Mouse (Mus musculus) myocyte (in vitro differentiated cells): Measurements from ENCODE around the gene Kif16b. TPM values are rescaled to one million over a fixed set of nuclear protein-coding genes. Genes with fewer than 3 reads are reported as not detected.

Experiments
- H3K27me3 ChIP-seq: one replicate; pipeline ENCODE4 v1.6.1; 2011; ENCODE audit not compliant: control insufficient read depth, insufficient read depth, insufficient read length
- H3K36me3 ChIP-seq: one replicate; pipeline ENCODE4 v1.6.1; 2011; ENCODE audit not compliant: control insufficient read depth, insufficient read depth
- H3K4me2 ChIP-seq: one replicate; pipeline ENCODE4 v1.6.1; 2011; ENCODE audit warnings: low read depth, control low read depth
- H3K4me3 ChIP-seq: one replicate; pipeline ENCODE4 v1.5.1; 2011; ENCODE audit warnings: mild to moderate bottlenecking, control low read depth, moderate library complexity
- H3K79me2 ChIP-seq: one replicate; pipeline ENCODE4 v1.6.1; 2011; ENCODE audit not compliant: control insufficient read depth, insufficient read depth
- H3ac ChIP-seq: one replicate; pipeline ENCODE4 v1.6.1; 2011; ENCODE audit not compliant: control insufficient read depth, insufficient read length
- CEBPB ChIP-seq: IDR thresholded peaks from 2 replicates; pipeline ENCODE4 v1.6.1; 2011; ENCODE audit warnings: mild to moderate bottlenecking, moderate library complexity; ENCODE audit not compliant: poor library complexity, insufficient read depth, severe bottlenecking
- E2F4 ChIP-seq: IDR thresholded peaks from one replicate; pipeline ENCODE4 v1.6.1; 2011; ENCODE audit warnings: mild to moderate bottlenecking, control low read depth, moderate library complexity; ENCODE audit not compliant: insufficient read depth
- MAX ChIP-seq: IDR thresholded peaks from one replicate; pipeline ENCODE4 v1.6.1; 2011; ENCODE audit warnings: low read depth, mild to moderate bottlenecking, control low read depth
- MYOD1 ChIP-seq, 3 experiments: IDR thresholded peaks; one replicate each; pipeline ENCODE4 v1.6.1; 2011; ENCODE audit warnings: control low read depth in 2 of 3, low read depth in 2 of 3, mild to moderate bottlenecking in 2 of 3, moderate library complexity in 1 of 3; ENCODE audit not compliant: insufficient read length in 2 of 3, control insufficient read depth in 1 of 3
- MYOG ChIP-seq, 3 experiments: IDR thresholded peaks; one replicate each; pipeline ENCODE4 v1.6.1; 2011; ENCODE audit warnings: control low read depth in 2 of 3, low read depth in 2 of 3, mild to moderate bottlenecking in 2 of 3; ENCODE audit not compliant: insufficient read length in 2 of 3, control insufficient read depth in 1 of 3, insufficient read depth in 1 of 3
- POLR2A ChIP-seq: IDR thresholded peaks from one replicate; pipeline ENCODE4 v1.6.1; 2011; ENCODE audit warnings: low read depth, mild to moderate bottlenecking, control low read depth, moderate library complexity; ENCODE audit not compliant: insufficient read length
- POLR2AphosphoS2 ChIP-seq: IDR thresholded peaks from one replicate; pipeline ENCODE4 v1.6.1; 2011; ENCODE audit warnings: low read depth, control low read depth; ENCODE audit not compliant: insufficient read length
- REST ChIP-seq: IDR thresholded peaks from one replicate; pipeline ENCODE4 v1.6.1; 2011; ENCODE audit warnings: mild to moderate bottlenecking, control low read depth, moderate library complexity; ENCODE audit not compliant: insufficient read depth, insufficient read length
- SRF ChIP-seq: IDR thresholded peaks from one replicate; pipeline ENCODE4 v1.6.1; 2011; ENCODE audit warnings: low read depth; ENCODE audit not compliant: control insufficient read depth, insufficient read length
- TCF12 ChIP-seq: IDR thresholded peaks from one replicate; pipeline ENCODE4 v1.6.1; 2011; ENCODE audit warnings: mild to moderate bottlenecking, control low read depth; ENCODE audit not compliant: poor library complexity, insufficient read depth, severe bottlenecking
- TCF3 ChIP-seq: IDR thresholded peaks from one replicate; pipeline ENCODE4 v1.6.1; 2011; ENCODE audit warnings: low read depth, control low read depth; ENCODE audit not compliant: insufficient read length
- USF1 ChIP-seq: IDR thresholded peaks from one replicate; pipeline ENCODE4 v1.6.1; 2011; ENCODE audit warnings: low read depth, mild to moderate bottlenecking, control low read depth, moderate library complexity
- polyA plus RNA-seq: library from polyadenylated mRNA; unstranded; fragments of >200 nt; fragmentation: generic; extraction: Trizol; gene quantifications from one replicate; pipeline ENCODE4 v1.2.1, GENCODE M21; 2012; ENCODE audit warnings: missing spikeins

Kif16b gene
- polyA plus RNA-seq, 1 experiment, result 3.3 TPM

- Histone ChIP-seq H3K27me3 (no peaks in the 10 kb centered on the region), H3K79me2 (no peaks in the 10 kb centered on the region), H3K4me2 (no peak overlapping the region), H3K4me3 (no peak overlapping the region), H3K36me3 (no peaks in the 10 kb centered on the region), H3ac (no peak overlapping the region)
- no peak for TF ChIP-seq POLR2A
- no peak for TF ChIP-seq TCF12
- TF ChIP-seq USF1, result no peak
- TF ChIP-seq POLR2AphosphoS2, result no peak
- TF ChIP-seq TCF3, result no peak
- no peak for TF ChIP-seq SRF
- TF ChIP-seq MYOG (IDR thresholded peaks at IDR 0.05; ENCODE audit: control insufficient read depth in 1 of 3, insufficient read depth in 1 of 3, insufficient read length in 2 of 3, low read depth in 2 of 3), result no peak
- TF ChIP-seq MYOD1 (IDR thresholded peaks at IDR 0.05; ENCODE audit: control insufficient read depth in 1 of 3, insufficient read length in 2 of 3, low read depth in 2 of 3), result no peak
- TF ChIP-seq MAX, result no peak
- TF ChIP-seq REST, result no peak
- TF ChIP-seq CEBPB, result no peak
- no peak for TF ChIP-seq E2F4
Measured at GRCm38 (mm10) chr2:142775358-142775757, 126.0 kb downstream of the Kif16b start.

- H3K4me2 ChIP-seq, result no peak overlapping the region
- H3ac ChIP-seq, result no peak overlapping the region
- H3K79me2 ChIP-seq, result no peaks in the 10 kb centered on the region
- H3K27me3 ChIP-seq, result no peaks in the 10 kb centered on the region
- no peaks in the 10 kb centered on the region for H3K36me3 ChIP-seq
- TF ChIP-seq CEBPB, result no peak
- no peak for TF ChIP-seq MYOG (IDR thresholded peaks at IDR 0.05; ENCODE audit: control insufficient read depth in 1 of 3, insufficient read depth in 1 of 3, insufficient read length in 2 of 3, low read depth in 2 of 3)
- no peak for TF ChIP-seq MYOD1 (IDR thresholded peaks at IDR 0.05; ENCODE audit: control insufficient read depth in 1 of 3, insufficient read length in 2 of 3, low read depth in 2 of 3)
- no peak for TF ChIP-seq TCF3
- H3K4me3 ChIP-seq, result no peak overlapping the region
Measured at GRCm38 (mm10) chr2:142774752-142775151, 126.6 kb downstream of the Kif16b start.

- no peaks in the 10 kb centered on the region for H3K36me3 ChIP-seq
- H3K79me2 ChIP-seq, result no peaks in the 10 kb centered on the region
- no peak overlapping the region for H3K4me2 ChIP-seq
- no peak overlapping the region for H3K4me3 ChIP-seq
- no peaks in the 10 kb centered on the region for H3K27me3 ChIP-seq
- H3ac ChIP-seq, result no peak overlapping the region
- TF ChIP-seq SRF, result no peak
- TF ChIP-seq TCF12, result no peak
- TF ChIP-seq POLR2AphosphoS2, result no peak
- no peak for TF ChIP-seq MYOG (IDR thresholded peaks at IDR 0.05; ENCODE audit: control insufficient read depth in 1 of 3, insufficient read depth in 1 of 3, insufficient read length in 2 of 3, low read depth in 2 of 3)
- TF ChIP-seq TCF3, result no peak
- TF ChIP-seq MAX, result no peak
- TF ChIP-seq REST, result no peak
- no peak for TF ChIP-seq MYOD1 (IDR thresholded peaks at IDR 0.05; ENCODE audit: control insufficient read depth in 1 of 3, insufficient read length in 2 of 3, low read depth in 2 of 3)
- no peak for TF ChIP-seq USF1
- no peak for TF ChIP-seq CEBPB
- TF ChIP-seq E2F4, result no peak
- no peak for TF ChIP-seq POLR2A
Measured at GRCm38 (mm10) chr2:142769647-142770121, 131.6 kb downstream of the Kif16b start.

GRCm38 (mm10) chr2:142764276-142764675 lies 137.1 kb downstream of the Kif16b start:
- no peaks in the 10 kb centered on the region for H3K79me2 ChIP-seq
- no peaks in the 10 kb centered on the region for H3K36me3 ChIP-seq
- H3K4me3 ChIP-seq, result no peak overlapping the region
- no peak for TF ChIP-seq E2F4
- no peak for TF ChIP-seq TCF3
- TF ChIP-seq CEBPB, result no peak
- TF ChIP-seq POLR2AphosphoS2, result no peak
- no peak for TF ChIP-seq POLR2A
- no peak for TF ChIP-seq MAX
- H3K27me3 ChIP-seq, result no peaks in the 10 kb centered on the region
- no peak overlapping the region for H3K4me2 ChIP-seq
- H3ac ChIP-seq, result no peak overlapping the region

GRCm38 (mm10) chr2:142760843-142761242 lies 140.5 kb downstream of the Kif16b start:
- no peak overlapping the region for H3ac ChIP-seq
- H3K4me2 ChIP-seq, result no peak overlapping the region
- no peak for TF ChIP-seq REST
- no peak for TF ChIP-seq MAX
- no peak for TF ChIP-seq POLR2A
- no peak for TF ChIP-seq POLR2AphosphoS2
- TF ChIP-seq CEBPB, result no peak

GRCm38 (mm10) chr2:142759192-142759591 lies 142.1 kb downstream of the Kif16b start:
- no peaks in the 10 kb centered on the region for H3K27me3 ChIP-seq
- no peaks in the 10 kb centered on the region for H3K79me2 ChIP-seq
- H3ac ChIP-seq, result no peak overlapping the region
- no peaks in the 10 kb centered on the region for H3K36me3 ChIP-seq
- TF ChIP-seq E2F4 (no peak), POLR2AphosphoS2 (no peak), SRF (no peak), MYOD1 (IDR thresholded peaks at IDR 0.05; ENCODE audit: control insufficient read depth in 1 of 3, insufficient read length in 2 of 3, low read depth in 2 of 3) (no peak), REST (no peak), USF1 (no peak), CEBPB (no peak), TCF3 (no peak)
- no peak overlapping the region for H3K4me2 ChIP-seq
- no peak overlapping the region for H3K4me3 ChIP-seq

More at GRCm38 (mm10) chr2:142760843-142761242, 140.5 kb downstream of the Kif16b start:
- Histone ChIP-seq H3K36me3 (no peaks in the 10 kb centered on the region), H3K79me2 (no peaks in the 10 kb centered on the region), H3K27me3 (no peaks in the 10 kb centered on the region), H3K4me3 (no peak overlapping the region)
